Mouse (Mus musculus) heart, postnatal 14 days (tissue): ENCODE results near the gene Cemip. TPM values are rescaled to one million over a fixed set of nuclear protein-coding genes. Genes with fewer than 3 reads are reported as not detected.
A peak's percentile ranks its signal among the peaks of the same experiment; 100 is the strongest.

ENCODE experiments used
- DNase-seq, 2 experiments: peaks; one replicate each; pipeline ENCODE4 v3.0.0; 2021 to 2022
- intact Hi-C: fragments of 180-260 bp; cut with DNase I; formaldehyde crosslinking; loops from one replicate; pipeline ENCODE4 v1.15.1; 2025
- total RNA-seq, 2 experiments: library from RNA; stranded (reverse); gene quantifications; 2 replicates each; pipeline ENCODE4 v1.2.3; 2021

The Cemip gene
- total RNA-seq, 2 experiments from 2014 or later = 0.41 to 0.68 TPM

GRCm38 (mm10) chr7:84100672-84101071, 14.4 kb upstream of the Cemip start:
- intact Hi-C loops = no loop called here
- no peak for DNase-seq

- DNase-seq = no peak
- intact Hi-C loops = no loop called here
These were observed 11.8 kb upstream of the Cemip start for GRCm38 (mm10) chr7:84098098-84098497.

GRCm38 (mm10) chr7:84096501-84096900, 10.2 kb upstream of the Cemip start:
- intact Hi-C loops = no loop called here
- peak; percentile 41 to 67 for DNase-seq

GRCm38 (mm10) chr7:84090793-84091192, 4.5 kb upstream of the Cemip start:
- intact Hi-C loops = no loop called here
- no peak for DNase-seq

GRCm38 (mm10) chr7:84089777-84090176, 3.5 kb upstream of the Cemip start:
- intact Hi-C loops = loop anchor here (1.0 kb wide), 1 partner anchor 183 kb away; no protein-coding TSS in a partner anchor
- DNase-seq = no peak

- intact Hi-C loops = loop anchor here (1.0 kb wide), 1 partner anchor 183 kb away; no protein-coding TSS in a partner anchor
- peak; percentile 76 to 86 for DNase-seq
These were observed 2.7 kb upstream of the Cemip start for GRCm38 (mm10) chr7:84088971-84089370.

- no peak for DNase-seq
- intact Hi-C loops = no loop called here
These were observed 1.9 kb upstream of the Cemip start for GRCm38 (mm10) chr7:84088191-84088590.

GRCm38 (mm10) chr7:84085049-84085945, 1.0 kb downstream of the Cemip start:
- peak; percentile 71 to 79 for DNase-seq
- intact Hi-C loops = no loop called here

- no peak for DNase-seq
- intact Hi-C loops = no loop called here
These were observed 8.9 kb downstream of the Cemip start for GRCm38 (mm10) chr7:84077257-84078013.

GRCm38 (mm10) chr7:84074266-84074665, 12.0 kb downstream of the Cemip start:
- intact Hi-C loops = no loop called here

GRCm38 (mm10) chr7:84073856-84074255, 12.4 kb downstream of the Cemip start:
- intact Hi-C loops = no loop called here
- DNase-seq = no peak

More at GRCm38 (mm10) chr7:84074266-84074665, 12.0 kb downstream of the Cemip start:
- no peak for DNase-seq

- DNase-seq = no peak
These were observed 17.4 kb downstream of the Cemip start for GRCm38 (mm10) chr7:84068931-84069330.

GRCm38 (mm10) chr7:84059799-84060198, 26.5 kb downstream of the Cemip start:
- DNase-seq = no peak
- intact Hi-C loops = no loop called here

More at GRCm38 (mm10) chr7:84068931-84069330, 17.4 kb downstream of the Cemip start:
- intact Hi-C loops = no loop called here

- intact Hi-C loops = no loop called here
- no peak for DNase-seq
These were observed 30.2 kb downstream of the Cemip start for GRCm38 (mm10) chr7:84055961-84056629.

- DNase-seq = no peak
- intact Hi-C loops = no loop called here
These were observed 32.4 kb downstream of the Cemip start for GRCm38 (mm10) chr7:84053856-84054255.

- intact Hi-C loops = no loop called here
- DNase-seq = no peak
These were observed 34.9 kb downstream of the Cemip start for GRCm38 (mm10) chr7:84051423-84051822.

GRCm38 (mm10) chr7:84045546-84045945, 40.8 kb downstream of the Cemip start:
- DNase-seq = no peak

GRCm38 (mm10) chr7:84044581-84045290, 41.6 kb downstream of the Cemip start:
- no peak for DNase-seq
- intact Hi-C loops = no loop called here

More at GRCm38 (mm10) chr7:84045546-84045945, 40.8 kb downstream of the Cemip start:
- intact Hi-C loops = no loop called here

GRCm38 (mm10) chr7:84042726-84043125, 43.6 kb downstream of the Cemip start:
- intact Hi-C loops = no loop called here
- DNase-seq = peak in 1 of 2 experiments; percentile 9
